Mouse (Mus musculus): Measurements from ENCODE around the gene Ints11. TPM values are rescaled to one million over a fixed set of nuclear protein-coding genes. Genes with fewer than 3 reads are reported as not detected.

Ints11 gene
- polyA plus RNA-seq, 1 experiment from 2014 or later: 41.8 TPM

- peak; percentile 5; the same call in 1 of the 2 replicates for ATAC-seq (replicated peaks; ENCODE audit: extremely low read depth, insufficient read depth, low FRiP score)
- Histone ChIP-seq H3K27ac (ENCODE audit: low read length) (peak overlapping the region; percentile 63), H3K36me3 (ENCODE audit: control insufficient read depth, insufficient read depth) (no peaks in the 10 kb centered on the region), H3K4me1 (ENCODE audit: control insufficient read depth, insufficient read depth, low read length) (peaks cover 29% of the 10 kb centered on the region), H3K9me3 (replicated peaks; ENCODE audit: control insufficient read depth, low read length) (0 out of 2 replicates have a peak, but pooled peaks cover 2% of the 10 kb centered on the region), H3K4me3 (ENCODE audit: low read length) (no peak overlapping the region), H3K4me2 (ENCODE audit: low read depth, low read length) (no peak overlapping the region), H3K9ac (ENCODE audit: low read length) (no peak overlapping the region), H3K27me3 (ENCODE audit: control insufficient read depth, insufficient read depth, low read length) (no peaks in the 10 kb centered on the region)
- WGBS: 17% methylated on average over 2 of the region's 2 CpGs
These were observed 35.5 kb upstream of the Ints11 start for GRCm38 (mm10) chr4:155833836-155834235.

DNA sequence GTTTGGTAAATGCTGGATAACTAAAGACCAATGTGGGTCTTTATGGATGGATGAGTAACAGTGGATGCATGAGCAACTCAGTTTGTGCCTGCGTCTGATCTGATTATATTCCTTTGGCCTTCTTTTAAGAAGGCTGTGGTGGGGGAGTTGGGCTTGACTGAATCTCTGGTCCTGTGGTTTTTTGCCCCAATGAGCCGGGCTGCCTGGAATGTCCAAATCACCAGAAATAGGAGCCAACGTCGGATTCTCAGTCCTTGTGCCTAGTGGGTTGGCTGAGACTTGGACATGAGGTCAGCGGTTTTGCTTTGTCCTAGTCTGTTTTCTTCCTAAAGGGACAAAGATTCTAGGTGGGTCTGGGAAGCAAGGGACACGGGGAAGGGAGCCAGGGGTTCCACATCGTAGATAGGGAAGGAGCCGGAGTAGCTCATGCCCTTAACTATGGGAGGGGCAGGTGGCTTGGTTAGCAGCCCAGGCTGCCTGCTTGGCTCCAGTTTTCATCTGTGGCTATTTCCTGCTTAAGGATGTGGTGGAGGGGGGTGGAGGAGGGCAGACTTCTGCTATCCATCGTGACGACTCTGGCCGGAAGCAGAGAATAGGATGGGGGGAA, 31.8 kb upstream of the Ints11 start:
- 43% methylated on average over 11 of the region's 11 CpGs for WGBS
- Histone ChIP-seq H3K9ac (ENCODE audit: low read length) (peak overlapping the region; percentile 11; the same call in 1 of the 2 replicates), H3K4me2 (ENCODE audit: low read depth, low read length) (0 out of 2 replicates have a peak overlapping the region, but pooled peaks have one; percentile 18), H3K4me1 (ENCODE audit: control insufficient read depth, insufficient read depth, low read length) (peaks cover 38% of the 10 kb centered on the region), H3K4me3 (ENCODE audit: low read length) (no peak overlapping the region), H3K9me3 (replicated peaks; ENCODE audit: control insufficient read depth, low read length) (0 out of 2 replicates have a peak, but pooled peaks cover 2% of the 10 kb centered on the region), H3K36me3 (ENCODE audit: control insufficient read depth, insufficient read depth) (no peaks in the 10 kb centered on the region), H3K27me3 (ENCODE audit: control insufficient read depth, insufficient read depth, low read length) (peaks cover 3% of the 10 kb centered on the region; the same call in 1 of the 2 replicates), H3K27ac (ENCODE audit: low read length) (peak overlapping the region; percentile 87)
- ATAC-seq (replicated peaks; ENCODE audit: extremely low read depth, insufficient read depth, low FRiP score): no peak

DNA sequence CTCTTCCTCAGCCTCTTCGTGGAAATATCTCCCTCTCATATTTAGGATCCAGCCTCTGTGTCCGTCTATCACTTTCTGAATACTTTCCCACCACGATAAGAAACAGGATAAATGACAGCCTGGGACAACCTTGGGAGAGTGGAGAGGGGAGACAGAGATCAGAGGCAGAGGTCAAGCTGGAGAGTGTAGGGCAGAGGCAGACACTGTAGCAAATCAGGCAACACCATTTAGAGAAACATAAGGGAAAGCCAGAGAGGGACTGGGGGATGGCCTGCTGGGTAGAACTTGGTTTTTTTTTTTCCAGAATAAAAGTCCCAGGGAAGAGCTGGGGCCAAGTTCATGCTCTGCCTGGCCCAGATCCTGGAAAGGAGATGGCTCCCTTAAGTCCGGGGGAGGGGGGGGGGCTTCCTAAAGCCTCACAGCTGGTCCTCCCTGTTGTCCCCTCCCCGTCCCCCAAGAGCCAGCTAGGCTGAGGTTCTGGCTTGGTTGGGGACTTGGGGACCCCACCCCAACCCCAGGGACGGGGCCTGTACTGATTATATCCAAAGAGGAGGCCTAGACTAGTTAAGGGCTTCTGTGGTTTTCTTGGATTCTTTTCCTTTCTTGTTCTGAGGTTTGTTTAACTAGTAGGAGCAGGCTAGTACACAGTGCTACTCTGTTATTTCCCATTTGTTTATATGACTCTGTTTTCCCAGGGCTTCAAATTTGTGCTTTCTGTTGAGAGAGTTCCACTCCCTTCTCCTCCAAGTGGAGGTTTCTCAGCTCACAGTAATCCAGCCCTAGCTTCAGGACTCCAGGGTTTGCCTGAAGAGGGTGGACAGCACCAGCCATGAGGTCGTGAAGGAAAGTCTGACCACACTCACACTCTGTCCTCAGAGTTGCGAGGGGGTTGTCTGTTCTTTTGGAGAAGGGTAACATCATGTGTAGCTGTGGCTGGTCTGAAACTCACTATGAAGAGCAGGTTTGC, 30.9 kb upstream of the Ints11 start:
- Histone ChIP-seq H3K4me2 (ENCODE audit: low read depth, low read length) (peak overlapping the region; percentile 72; the same call in 1 of the 2 replicates), H3K9ac (ENCODE audit: low read length) (peak overlapping the region; percentile 11; the same call in 1 of the 2 replicates), H3K4me3 (ENCODE audit: low read length) (no peak overlapping the region), H3K27ac (ENCODE audit: low read length) (peak overlapping the region; percentile 87), H3K27me3 (ENCODE audit: control insufficient read depth, insufficient read depth, low read length) (peaks cover 3% of the 10 kb centered on the region; the same call in 1 of the 2 replicates), H3K36me3 (ENCODE audit: control insufficient read depth, insufficient read depth) (no peaks in the 10 kb centered on the region), H3K9me3 (replicated peaks; ENCODE audit: control insufficient read depth, low read length) (0 out of 2 replicates have a peak, but pooled peaks cover 2% of the 10 kb centered on the region), H3K4me1 (ENCODE audit: control insufficient read depth, insufficient read depth, low read length) (peaks cover 38% of the 10 kb centered on the region)
- no peak for ATAC-seq (replicated peaks; ENCODE audit: extremely low read depth, insufficient read depth, low FRiP score)
- WGBS: 31% methylated on average over 8 of the region's 8 CpGs

- peaks cover 3% of the 10 kb centered on the region; the same call in 1 of the 2 replicates for H3K27me3 ChIP-seq (ENCODE audit: control insufficient read depth, insufficient read depth, low read length)
- H3K27ac ChIP-seq (ENCODE audit: low read length): peak within 1 kb of the TSS; percentile 87
- H3K4me2 ChIP-seq (ENCODE audit: low read depth, low read length): peak within 1 kb of the TSS; percentile 72
- H3K36me3 ChIP-seq (ENCODE audit: control insufficient read depth, insufficient read depth): no peaks in the 10 kb centered on the region
- 12% methylated on average over 16 of the region's 16 CpGs for WGBS
- H3K4me3 ChIP-seq (ENCODE audit: low read length): peak within 1 kb of the TSS; percentile 52
- H3K9ac ChIP-seq (ENCODE audit: low read length): peak within 1 kb of the TSS; percentile 68
- H3K9me3 ChIP-seq (replicated peaks; ENCODE audit: control insufficient read depth, low read length): 0 out of 2 replicates have a peak, but pooled peaks cover 2% of the 10 kb centered on the region
- H3K4me1 ChIP-seq (ENCODE audit: control insufficient read depth, insufficient read depth, low read length): peaks cover 31% of the 10 kb centered on the region
- ATAC-seq (replicated peaks; ENCODE audit: extremely low read depth, insufficient read depth, low FRiP score): peak; percentile 85
These were observed 29.8 kb upstream of the Ints11 start, which contains the start of gene Mxra8 for GRCm38 (mm10) chr4:155839483-155839910. TSS of gene Mxra8 (plus strand) at chr4:155839680.

- no peaks in the 10 kb centered on the region for H3K36me3 ChIP-seq (ENCODE audit: control insufficient read depth, insufficient read depth)
- H3K4me1 ChIP-seq (ENCODE audit: control insufficient read depth, insufficient read depth, low read length): peaks cover 31% of the 10 kb centered on the region
- no peak for ATAC-seq (replicated peaks; ENCODE audit: extremely low read depth, insufficient read depth, low FRiP score)
- peak overlapping the region; percentile 80 for H3K27ac ChIP-seq (ENCODE audit: low read length)
- H3K4me2 ChIP-seq (ENCODE audit: low read depth, low read length): peak overlapping the region; percentile 72
- 15% methylated on average over 8 of the region's 8 CpGs for WGBS
- H3K9me3 ChIP-seq (replicated peaks; ENCODE audit: control insufficient read depth, low read length): 0 out of 2 replicates have a peak, but pooled peaks cover 2% of the 10 kb centered on the region
- H3K27me3 ChIP-seq (ENCODE audit: control insufficient read depth, insufficient read depth, low read length): peaks cover 3% of the 10 kb centered on the region; the same call in 1 of the 2 replicates
- H3K9ac ChIP-seq (ENCODE audit: low read length): peak overlapping the region; percentile 68
- H3K4me3 ChIP-seq (ENCODE audit: low read length): peak overlapping the region; percentile 52
These were observed 29.0 kb upstream of the Ints11 start for GRCm38 (mm10) chr4:155840076-155841002.

DNA sequence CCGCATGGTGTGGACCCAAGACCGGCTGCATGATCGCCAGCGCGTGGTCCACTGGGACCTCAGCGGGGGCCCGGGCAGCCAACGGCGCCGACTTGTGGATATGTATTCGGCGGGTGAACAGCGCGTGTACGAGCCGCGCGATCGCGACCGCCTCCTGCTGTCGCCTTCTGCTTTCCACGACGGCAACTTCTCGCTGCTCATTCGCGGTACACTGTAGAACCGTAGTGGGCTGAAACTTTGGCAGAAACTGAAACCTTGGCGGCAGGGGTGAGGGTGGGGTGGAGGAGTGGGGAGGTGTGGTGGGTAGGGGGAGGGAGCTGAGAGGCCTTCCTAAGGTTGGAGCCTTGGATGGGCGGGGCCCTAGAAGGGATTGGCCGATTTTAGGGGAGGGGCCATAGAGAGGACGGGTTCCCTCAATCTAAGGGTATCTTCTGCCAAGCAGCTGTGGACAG, 28.3 kb upstream of the Ints11 start:
- under 1% methylated on average over 32 of the region's 32 CpGs for WGBS
- Histone ChIP-seq H3K27ac (ENCODE audit: low read length) (0 out of 2 replicates have a peak overlapping the region, but pooled peaks have one; percentile 80), H3K9ac (ENCODE audit: low read length) (peak overlapping the region; percentile 68), H3K27me3 (ENCODE audit: control insufficient read depth, insufficient read depth, low read length) (peaks cover 3% of the 10 kb centered on the region; the same call in 1 of the 2 replicates), H3K36me3 (ENCODE audit: control insufficient read depth, insufficient read depth) (no peaks in the 10 kb centered on the region), H3K4me3 (ENCODE audit: low read length) (peak overlapping the region; percentile 52), H3K4me1 (ENCODE audit: control insufficient read depth, insufficient read depth, low read length) (peaks cover 31% of the 10 kb centered on the region), H3K9me3 (replicated peaks; ENCODE audit: control insufficient read depth, low read length) (0 out of 2 replicates have a peak, but pooled peaks cover 2% of the 10 kb centered on the region), H3K4me2 (ENCODE audit: low read depth, low read length) (peak overlapping the region; percentile 72)
- ATAC-seq (replicated peaks; ENCODE audit: extremely low read depth, insufficient read depth, low FRiP score): peak; percentile 4

- Histone ChIP-seq H3K4me1 (ENCODE audit: control insufficient read depth, insufficient read depth, low read length) (peaks cover 34% of the 10 kb centered on the region), H3K4me3 (ENCODE audit: low read length) (peak overlapping the region; percentile 52; the same call in 1 of the 2 replicates), H3K9me3 (replicated peaks; ENCODE audit: control insufficient read depth, low read length) (0 out of 2 replicates have a peak, but pooled peaks cover under 1% of the 10 kb centered on the region), H3K27me3 (ENCODE audit: control insufficient read depth, insufficient read depth, low read length) (peaks cover 3% of the 10 kb centered on the region; the same call in 1 of the 2 replicates), H3K9ac (ENCODE audit: low read length) (no peak overlapping the region), H3K27ac (ENCODE audit: low read length) (no peak overlapping the region), H3K36me3 (ENCODE audit: control insufficient read depth, insufficient read depth) (no peaks in the 10 kb centered on the region), H3K4me2 (ENCODE audit: low read depth, low read length) (peak overlapping the region; percentile 72)
- 48% methylated on average over 38 of the region's 38 CpGs for WGBS
- no peak for ATAC-seq (replicated peaks; ENCODE audit: extremely low read depth, insufficient read depth, low FRiP score)
These were observed 27.6 kb upstream of the Ints11 start for GRCm38 (mm10) chr4:155841651-155842270.
